Mouse (Mus musculus): ENCODE measurements at regions not wholly inside any gene's neighbourhood (a gene's known extent, or its start where the extent isn't known, plus 50 kb on each side); places are given as distances from the start of the nearest gene placed in this dataset.

DNA sequence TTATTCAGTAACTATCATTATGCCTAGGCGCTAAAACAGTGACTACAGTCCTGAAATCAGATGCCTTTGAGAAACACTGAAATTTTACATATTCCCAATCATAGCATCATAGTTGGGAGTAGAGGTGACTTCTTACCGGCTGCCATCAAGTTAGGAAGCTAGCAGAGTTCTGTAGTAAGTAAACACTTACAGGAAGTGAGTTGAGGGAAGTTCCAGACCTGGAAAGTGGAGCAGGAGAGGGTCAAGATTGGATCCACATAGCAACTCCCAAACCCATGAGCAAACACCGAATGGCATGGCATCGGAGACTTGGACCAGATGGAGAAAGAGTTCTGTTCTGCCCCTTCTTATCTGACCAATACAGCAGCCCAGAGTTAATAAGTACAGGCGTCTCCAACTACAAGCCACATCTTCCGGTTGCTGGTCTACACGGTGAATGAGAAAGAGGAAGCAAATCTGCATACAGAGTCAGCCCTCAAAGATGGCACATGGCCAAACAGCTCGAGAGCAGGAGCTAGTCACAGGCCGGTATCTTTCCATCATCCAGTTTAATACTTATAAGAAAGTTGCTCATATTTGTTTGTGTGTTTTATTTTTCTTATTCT is 184.8 kb upstream of the Slc7a11 start:
- TF ChIP-seq POLR2A (IDR thresholded peaks at IDR 0.05; ENCODE audit: low read depth, low read length), result no peak
- TF ChIP-seq CTCF (conservative IDR thresholded peaks at IDR 0.05; ENCODE audit: insufficient read depth, insufficient read length, low read depth, low read length), result no peak
